Mouse (Mus musculus) kidney, adult 2 months (tissue): ENCODE measurements around the gene Gpc6.

Source experiments
- CTCF ChIP-seq: fragments of 200-500 bp; conservative IDR thresholded peaks from 2 replicates; pipeline ENCODE4 v1.5.1; 2011; ENCODE audit warnings: low read depth, mild to moderate bottlenecking, control low read depth, low read length, moderate library complexity, mixed read lengths; ENCODE audit not compliant: insufficient read depth, insufficient read length
- POLR2A ChIP-seq: fragments of 200-500 bp; IDR thresholded peaks from one replicate; pipeline ENCODE4 v1.6.1; 2011; ENCODE audit warnings: low read depth, low read length, control low read depth

DNA sequence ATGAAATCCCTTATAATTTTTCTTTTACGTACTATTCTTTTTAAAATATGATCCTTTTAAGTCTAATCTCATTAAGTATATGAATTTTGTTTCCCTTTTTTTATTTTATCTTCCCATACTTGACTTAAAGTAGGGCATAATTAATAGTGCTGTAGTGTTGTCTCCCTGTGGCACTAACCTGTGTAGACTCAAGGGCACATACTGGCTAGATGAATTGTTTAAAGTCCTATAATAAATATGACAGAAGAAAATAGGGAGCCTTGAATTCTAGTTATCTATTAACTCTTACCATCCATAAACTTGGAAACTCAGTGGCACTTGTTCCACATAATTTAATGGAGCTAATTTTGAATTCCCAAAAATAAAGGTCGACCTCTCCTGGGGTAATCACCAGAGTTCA, 268.2 kb downstream of the Gpc6 start:
- TF ChIP-seq POLR2A (no peak), CTCF (no peak)
